Mouse (Mus musculus): ENCODE data around the gene Gsk3a.
A peak's percentile ranks its signal among the peaks of the same experiment; 100 is the strongest.

The Gsk3a gene

DNA sequence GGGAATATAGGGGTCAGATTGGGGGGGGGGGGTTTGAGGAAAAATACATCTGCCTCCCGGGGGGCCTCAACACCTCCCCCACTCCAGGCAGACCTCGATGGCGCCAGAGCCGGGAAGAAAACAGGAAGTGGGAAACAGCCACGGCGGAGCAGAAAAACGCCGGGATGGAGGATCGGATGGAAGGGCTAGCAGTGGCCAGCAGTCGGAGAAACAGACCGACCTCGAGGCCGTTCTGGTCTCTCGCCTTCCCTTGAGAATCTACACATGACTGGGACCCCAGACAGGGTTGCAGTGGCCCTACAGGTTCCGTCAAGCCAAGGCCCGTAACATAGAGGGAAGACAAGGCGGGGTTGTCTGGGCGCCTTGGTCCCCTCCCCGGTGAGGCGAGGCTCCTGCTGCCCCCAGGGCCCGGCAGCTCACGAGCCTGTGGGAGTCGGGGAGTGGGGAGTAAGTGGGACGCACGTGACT lies 11.2 kb upstream of the Gsk3a start:
- DNase-seq (ENCODE audit: low spot score): no peak

- no peak for DNase-seq (ENCODE audit: low spot score)
Measured at GRCm38 (mm10) chr7:25248018-25248647, 10.5 kb upstream of the Gsk3a start.

- no peak for DNase-seq (ENCODE audit: low spot score)
Measured at GRCm38 (mm10) chr7:25247498-25247897, 9.8 kb upstream of the Gsk3a start.

DNA sequence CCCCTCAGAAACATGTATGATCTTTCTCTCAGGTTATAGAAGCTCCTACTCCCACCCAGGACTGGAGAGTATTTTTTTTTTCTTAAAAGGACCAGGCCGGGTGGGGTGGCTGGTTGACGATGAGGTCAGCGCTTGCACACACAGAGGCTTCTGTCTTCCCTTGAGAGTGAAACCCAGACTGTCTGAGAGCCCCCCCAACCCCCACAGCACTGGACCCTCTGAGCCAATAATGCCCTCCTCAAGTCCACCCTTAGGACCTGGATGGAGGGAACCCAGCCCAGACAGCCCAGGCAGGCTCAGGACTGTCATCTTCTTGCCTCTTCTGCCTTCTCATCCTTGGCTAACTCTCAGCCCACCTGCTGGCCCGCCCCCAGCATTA lies 9.1 kb upstream of the Gsk3a start:
- DNase-seq (ENCODE audit: low spot score): no peak

DNA sequence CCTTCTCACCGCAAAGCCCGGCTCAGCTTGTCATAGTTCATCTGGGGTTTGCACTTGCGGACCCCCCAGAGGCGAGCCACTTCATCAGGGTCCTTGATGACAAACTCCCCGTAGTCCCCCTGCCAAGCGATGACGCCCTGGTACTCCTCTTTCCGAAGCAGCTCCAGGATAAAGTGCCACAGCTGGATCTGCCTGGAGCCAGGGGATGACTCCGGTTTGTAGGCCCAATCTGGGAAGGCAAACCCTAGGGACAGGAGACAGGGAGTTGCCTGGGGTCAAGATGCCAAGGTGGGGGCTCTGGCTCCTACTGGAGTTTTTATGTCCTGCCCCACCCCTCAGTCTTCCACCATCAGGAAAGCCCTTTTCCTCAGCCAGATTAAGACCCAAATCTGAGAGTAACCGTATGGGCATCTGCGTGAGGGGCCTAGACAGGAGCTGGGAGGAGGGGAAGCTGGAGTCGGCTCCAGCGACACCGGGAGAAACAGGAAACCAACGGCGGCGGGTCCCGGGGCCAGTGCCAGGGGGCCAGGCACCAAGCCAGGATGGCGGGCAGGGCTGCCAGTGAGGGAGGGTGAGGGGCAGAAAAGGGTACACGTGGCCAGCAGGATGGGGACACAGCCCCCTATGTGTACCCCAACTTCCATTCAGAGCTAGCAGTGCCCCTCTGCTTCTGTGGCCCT lies 8.6 kb upstream of the Gsk3a start:
- DNase-seq (ENCODE audit: low spot score): no peak

DNA sequence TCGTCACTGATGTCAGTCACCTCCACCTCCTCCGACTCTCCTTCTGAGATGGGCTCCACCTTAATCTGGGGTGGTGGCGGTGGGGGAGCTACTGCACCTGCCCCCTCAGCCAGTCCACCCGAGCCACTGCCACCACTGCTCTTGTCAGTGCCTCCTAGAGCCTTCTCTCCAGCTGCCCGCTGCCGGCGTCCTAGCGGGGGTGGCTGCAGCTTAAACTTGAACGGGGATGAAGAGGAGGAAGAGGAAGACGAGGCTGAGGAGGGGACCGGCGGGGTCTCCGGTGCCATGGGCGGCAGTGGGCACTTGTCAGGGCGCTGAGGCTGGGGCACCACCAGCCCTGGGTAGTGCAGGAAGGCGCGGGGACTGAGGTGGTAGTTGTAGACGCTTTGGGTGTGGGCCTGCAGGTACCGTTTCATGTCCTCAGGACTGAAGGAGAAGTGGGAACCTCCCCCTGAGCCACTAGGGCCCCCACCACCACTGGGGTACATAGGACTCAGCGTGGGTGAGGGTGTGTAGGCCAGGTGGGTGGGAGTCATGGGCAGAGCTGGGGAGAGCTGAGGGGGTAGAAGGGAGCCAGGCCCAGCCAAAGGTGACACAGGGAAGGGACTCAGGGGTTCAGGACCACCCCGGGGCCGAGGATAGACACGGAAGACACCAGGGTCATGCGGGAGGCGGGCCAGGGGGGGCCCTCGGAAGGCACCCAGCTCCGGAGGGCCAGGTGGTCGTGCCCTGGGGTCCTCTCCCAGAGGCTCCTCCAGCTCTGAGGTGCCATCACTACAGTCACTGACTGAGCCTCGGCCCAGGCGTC lies 7.1 kb upstream of the Gsk3a start:
- DNase-seq (ENCODE audit: low spot score): no peak

GRCm38 (mm10) chr7:25243361-25243760 lies 5.7 kb upstream of the Gsk3a start:
- DNase-seq (ENCODE audit: low spot score): no peak

DNA sequence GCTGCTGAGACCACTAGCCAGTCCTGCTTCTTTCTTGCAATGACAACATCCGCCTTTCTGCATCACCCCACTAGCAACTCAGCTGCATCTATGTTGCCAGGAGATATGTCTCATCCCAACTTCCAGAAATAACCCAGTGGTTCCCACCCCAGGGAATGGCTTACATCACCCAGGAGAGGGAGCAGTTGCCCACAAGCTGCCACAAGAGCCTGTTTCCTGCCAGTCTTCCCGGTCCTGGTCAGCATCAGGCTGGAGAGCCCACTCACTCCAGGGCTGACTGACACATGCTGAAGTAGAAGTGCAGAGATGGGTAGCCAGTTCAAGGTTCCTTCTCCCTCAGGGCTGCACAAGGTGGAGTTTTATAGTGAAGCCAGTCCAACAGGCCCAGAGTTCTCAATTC lies 3.4 kb upstream of the Gsk3a start:
- no peak for DNase-seq (ENCODE audit: low spot score)

GRCm38 (mm10) chr7:25240631-25241030 lies 3.0 kb upstream of the Gsk3a start:
- DNase-seq (ENCODE audit: low spot score): no peak

DNA sequence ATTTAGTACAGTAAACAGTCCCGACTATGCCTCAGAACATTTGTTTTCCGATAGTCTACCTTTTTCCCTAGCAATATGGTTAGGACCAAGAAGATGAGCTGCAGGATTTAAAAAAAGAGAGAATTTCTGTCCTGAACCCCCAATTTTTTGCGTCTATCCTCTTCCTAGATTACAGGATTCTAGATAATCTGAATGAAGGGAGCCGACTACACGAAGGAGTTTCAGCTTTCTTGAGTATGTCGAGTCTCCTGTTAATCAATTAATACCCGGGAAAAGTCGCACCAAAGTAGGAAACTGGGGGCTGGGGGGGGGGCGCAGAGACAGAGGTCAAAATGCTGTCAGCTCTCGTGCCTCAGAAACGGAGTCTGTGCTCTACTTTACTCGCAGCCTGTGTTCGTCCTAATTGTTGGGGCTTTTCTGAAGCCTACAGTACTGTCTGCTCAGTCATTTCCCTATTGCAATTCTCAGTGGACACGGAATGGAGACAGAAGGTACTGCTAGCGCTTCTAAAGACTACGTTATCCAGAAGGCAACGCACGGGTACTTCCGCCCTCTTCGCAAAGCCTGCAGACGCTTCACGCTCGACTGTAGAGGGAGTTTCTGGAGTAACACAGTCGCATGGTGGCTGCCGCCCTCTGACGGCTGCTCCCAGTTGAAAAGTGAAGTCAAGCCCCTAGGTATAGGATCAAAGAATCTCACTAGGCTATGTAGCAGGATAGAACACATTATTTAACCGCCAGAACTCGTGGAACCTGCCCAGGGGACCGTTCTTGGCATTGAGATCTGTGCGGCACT lies 1.4 kb upstream of the Gsk3a start:
- no peak for DNase-seq (ENCODE audit: low spot score)

DNA sequence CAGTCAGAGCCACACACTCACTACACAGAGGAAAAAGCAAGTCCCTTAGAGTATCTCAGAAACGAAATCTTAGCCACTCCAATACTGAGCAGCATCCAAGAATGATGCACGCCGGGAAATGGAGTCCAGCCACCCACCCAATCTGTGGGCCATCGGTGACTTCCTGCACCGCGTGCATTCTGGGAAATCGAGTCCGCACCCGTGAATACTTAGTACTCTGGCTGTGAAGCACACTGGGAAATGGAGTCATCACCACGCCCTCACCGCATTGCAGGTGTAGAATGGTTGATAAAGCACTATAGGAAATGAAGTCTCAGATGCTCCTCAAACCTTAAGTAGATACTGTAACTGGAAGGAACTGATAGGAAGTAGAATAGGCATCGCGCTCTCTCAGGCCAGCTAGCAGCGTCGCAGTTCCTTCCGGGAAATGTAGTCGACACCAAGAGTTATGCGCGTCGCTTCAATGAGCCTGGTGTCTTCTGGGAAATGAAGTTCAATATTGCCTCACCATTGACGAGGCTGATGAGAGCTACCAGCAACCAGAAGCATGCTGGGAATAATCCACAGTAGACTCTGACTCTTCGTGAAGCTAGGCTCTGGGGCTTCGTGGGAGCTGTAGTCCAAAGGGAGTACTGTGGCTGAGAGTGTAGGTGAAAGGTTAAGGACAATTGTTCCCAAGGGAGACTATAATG lies 510 bp upstream of the Gsk3a start:
- peak; percentile 98 for DNase-seq (ENCODE audit: low spot score)

- no peak for DNase-seq (ENCODE audit: low spot score)
Measured at GRCm38 (mm10) chr7:25235526-25235925, 2.1 kb downstream of the Gsk3a start.

DNA sequence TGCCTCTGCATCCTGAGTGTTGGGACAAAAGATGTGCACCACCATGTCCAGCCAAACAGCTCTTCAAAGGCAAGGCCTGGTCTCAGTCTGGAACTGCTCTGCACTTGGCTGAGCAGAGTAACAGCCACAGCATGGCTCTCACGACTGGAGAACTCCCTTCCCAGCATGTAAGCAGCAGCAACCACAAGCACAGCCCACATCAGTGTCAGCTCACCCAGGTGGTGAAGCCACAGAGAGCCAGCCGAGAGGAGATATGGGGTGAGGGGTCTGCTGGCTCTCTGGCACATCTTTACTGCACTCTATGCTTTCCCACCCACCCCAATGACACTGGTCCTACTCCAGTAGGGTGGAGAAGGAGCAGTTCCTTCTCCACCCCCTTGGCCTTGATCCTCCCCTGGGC lies 4.6 kb downstream of the Gsk3a start:
- no peak for DNase-seq (ENCODE audit: low spot score)

- DNase-seq (ENCODE audit: low spot score): no peak
Measured at GRCm38 (mm10) chr7:25232101-25232648, 5.5 kb downstream of the Gsk3a start.

- DNase-seq (ENCODE audit: low spot score): no peak
Measured at GRCm38 (mm10) chr7:25230690-25231285, 6.9 kb downstream of the Gsk3a start.

- DNase-seq (ENCODE audit: low spot score): no peak
Measured at GRCm38 (mm10) chr7:25227523-25228300, 9.9 kb downstream of the Gsk3a start.

DNA sequence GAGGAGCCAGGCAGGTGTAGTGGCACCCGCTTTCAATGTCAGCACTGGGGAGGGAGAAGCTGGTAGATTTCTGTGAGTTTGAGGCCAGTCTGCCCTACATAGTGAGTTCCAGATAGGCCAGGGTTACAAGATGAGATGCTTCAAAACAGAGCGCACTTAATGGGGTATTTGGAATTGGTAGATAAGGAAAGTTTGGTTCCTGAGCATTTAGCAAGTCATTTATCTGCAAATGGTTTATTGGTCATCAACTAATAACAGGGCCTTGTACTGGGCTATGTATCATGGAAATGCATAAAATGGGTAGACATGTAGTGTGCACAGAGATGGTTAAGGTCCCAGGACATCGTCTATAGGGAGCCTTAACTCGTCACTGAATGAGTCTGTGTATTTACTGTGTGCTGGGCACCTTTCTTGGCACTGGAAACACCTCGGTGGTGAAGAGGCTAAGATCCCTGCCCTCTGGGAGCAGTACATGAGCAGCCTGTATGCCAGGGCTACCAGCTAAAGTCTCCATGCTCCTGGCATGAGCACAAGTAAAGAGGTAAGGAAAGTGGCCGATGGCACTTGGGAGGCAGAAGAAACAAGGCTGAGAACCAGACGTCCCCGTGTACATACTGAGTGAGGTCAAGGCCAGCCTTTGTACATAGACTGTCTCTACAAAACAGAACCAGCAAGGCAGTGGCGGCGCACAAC lies 15.2 kb downstream of the Gsk3a start:
- DNase-seq (ENCODE audit: low spot score): no peak

- peak; percentile 93 for DNase-seq (ENCODE audit: low spot score)
Measured at GRCm38 (mm10) chr7:25221102-25221883, 16.4 kb downstream of the Gsk3a start, which contains the start of gene Zfp526. TSS of gene Zfp526 (plus strand) at chr7:25221425.
